Mouse (Mus musculus): ENCODE measurements around the gene Srek1.

Srek1 gene

DNA sequence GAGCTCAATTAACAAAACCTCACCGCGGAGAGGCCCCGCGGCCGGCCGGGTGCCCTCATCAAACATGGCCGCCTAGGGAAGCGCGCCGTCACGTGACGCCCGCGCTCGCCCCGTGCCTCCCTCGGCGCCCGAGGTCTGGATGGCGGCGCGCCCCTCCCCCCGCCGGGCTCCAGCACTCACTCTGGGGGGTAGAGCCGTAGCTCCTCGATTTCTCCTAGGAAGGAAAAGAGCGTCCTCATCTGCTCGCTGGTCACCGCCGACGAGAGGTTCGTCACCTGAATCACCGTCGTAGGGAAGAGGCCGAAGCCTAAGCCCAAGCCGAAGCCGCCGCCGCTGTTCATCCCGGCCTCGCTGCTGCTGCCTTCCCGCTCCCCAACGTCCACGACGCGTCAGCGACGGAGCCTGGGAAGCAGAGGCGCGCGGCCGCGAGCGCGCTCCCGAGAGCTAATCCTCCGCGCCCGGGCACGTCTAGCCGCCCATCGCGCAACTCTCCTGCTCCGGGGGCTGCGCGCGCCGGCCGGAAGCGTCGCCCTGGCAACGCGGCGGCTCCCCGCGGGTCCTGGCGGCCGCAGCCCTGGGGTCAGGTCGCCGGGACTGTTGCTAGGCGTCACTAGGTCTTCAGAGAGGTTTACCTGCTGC is at the start of gene Srek1:
Srek1 (minus strand) TSS at position 490 of the 639 bp plus-strand sequence.
- DNase-seq, result peak; percentile 97

DNA sequence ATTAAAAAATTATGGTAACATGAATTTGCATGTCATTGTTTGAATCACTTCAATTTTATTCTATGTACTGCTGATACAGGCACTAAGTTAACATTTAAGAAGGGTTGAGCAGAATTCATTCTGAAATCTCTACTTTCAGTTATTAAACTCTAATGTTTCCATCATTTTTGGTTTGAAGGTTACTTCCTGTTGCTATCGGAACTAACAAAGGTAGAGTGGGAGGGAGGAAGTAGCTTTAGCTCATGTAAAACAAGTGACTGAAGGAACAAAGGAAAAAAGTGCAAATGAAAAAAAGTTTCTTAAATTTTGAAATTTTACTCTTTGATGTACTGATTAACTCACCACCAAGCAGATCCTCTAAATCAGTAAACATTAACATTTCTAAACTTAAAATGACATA is 47.9 kb upstream of the Srek1 start:
- no peak for DNase-seq

DNA sequence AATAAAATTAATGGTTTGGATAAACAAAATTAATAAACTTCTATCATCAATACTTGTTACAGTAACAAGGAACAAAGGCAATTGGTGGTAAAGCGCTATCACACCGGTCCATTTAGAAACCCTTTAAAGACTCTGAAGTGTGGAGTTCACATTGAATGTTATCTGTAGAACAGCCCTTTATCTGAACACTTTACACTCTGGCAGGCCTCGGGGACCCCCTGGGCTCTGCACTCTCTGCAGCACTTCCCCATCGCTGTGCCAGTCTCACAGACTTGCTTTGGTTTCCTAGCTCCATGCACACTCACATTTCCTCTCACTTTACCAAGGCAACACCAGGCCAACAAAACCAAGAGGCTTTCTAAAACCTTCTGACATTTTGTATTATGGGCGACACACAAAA is 45.0 kb upstream of the Srek1 start:
- no peak for DNase-seq

DNA sequence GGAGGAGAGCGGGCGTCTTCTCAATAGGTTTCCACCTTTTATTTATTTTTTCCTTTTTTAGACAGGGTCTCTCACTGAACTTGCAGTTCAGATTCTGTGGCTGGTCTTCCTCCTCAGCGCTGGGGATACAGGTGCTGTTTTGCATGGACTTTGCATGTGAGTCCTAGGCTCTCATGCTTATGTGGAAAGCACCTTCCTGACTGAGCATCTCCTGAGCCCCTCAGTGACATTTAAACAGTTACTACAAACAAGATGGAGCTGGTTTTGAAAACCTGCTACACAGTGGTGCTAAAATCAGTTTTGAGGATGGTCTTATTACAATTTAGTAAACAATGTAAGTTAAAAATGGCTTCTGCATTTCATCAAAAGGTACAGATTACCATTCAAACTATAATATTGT is 43.5 kb upstream of the Srek1 start:
- DNase-seq, result no peak

DNA sequence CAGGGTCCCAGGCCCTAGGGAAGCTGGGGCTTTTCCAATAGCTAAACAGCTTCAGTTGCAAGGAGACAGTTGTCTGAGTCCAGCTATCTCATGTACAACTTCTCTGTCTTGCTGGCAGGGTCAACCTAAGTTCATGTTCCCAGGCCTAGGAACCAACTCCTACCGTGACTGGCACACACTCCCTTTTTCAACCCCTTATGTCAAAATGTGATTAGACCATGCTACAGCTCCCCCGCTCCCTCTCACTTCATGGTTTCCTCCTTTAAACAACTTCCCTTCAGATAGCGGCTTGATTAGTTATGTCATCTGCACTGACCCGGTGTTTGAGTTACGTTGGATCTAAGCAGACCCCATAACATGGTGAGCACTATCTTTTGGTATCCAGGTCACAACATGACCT is 33.1 kb upstream of the Srek1 start:
- DNase-seq, result no peak

DNA sequence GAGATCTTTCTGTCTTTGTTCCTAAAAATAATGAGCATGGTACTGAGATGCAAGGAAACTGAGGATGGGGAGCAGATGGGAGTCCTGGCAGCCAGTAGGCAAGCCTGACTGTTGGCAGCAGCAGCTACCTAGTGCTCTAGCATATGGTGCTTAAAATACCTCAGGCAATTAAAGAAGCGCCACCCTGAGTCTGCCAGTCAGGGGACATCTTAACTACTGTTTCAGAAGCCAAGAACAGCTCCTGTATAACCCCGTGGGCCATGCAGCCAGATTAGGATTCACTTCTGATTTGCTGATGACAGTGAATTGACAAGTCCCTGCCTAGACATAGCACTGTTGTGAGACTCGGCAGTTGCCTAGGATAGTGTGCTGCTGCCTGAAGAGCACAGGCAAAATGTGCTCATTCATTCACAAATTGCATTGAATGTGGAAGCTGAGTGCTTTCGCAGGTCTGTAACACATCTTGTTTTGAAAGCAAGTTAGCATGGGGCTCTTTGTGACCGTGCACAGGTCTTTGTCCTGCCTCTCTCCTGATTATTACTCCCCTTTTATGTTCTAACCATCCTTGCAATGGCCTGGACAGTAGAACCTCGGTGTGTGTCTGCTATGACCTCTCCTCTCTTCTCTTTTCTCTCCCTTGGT is 31.9 kb upstream of the Srek1 start:
- no peak for DNase-seq

DNA sequence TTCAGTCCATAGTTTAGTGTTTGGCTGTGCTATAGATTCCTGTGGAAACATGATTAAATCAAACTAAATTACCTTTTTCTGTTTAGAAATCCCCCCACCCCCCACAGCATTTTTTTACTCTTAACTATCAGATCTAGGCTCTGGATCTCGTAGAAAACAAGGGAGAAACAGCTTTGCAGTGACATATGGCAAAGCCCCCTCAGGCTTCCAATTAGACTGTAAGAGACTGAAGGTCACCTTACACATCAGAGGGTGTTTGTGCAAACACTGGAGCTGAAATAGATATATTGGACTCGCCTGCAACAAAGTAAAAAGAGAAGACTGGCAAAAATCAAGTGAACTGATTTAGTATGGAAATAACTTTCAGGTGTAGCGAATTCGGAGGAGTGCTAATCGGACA is 29.3 kb upstream of the Srek1 start:
- DNase-seq, result no peak

DNA sequence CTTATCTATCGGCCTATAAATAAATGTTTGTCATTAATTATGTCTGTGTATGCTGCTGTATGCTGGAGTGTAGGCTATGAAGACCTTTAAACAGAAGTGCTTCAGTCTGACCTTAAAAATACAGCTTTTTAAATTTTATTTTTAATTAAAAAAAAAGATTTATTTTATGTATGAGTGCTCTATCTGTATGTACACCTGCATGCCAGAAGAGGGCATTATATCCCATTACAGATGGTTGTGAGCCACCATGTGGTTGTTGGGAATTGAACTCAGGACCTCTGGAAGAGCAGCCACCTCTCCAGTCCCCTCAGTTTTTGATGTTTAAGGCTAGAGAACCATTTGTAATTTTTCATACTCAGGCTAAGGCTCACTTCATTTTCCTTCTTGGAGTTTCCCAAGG is 26.6 kb upstream of the Srek1 start:
- no peak for DNase-seq

DNA sequence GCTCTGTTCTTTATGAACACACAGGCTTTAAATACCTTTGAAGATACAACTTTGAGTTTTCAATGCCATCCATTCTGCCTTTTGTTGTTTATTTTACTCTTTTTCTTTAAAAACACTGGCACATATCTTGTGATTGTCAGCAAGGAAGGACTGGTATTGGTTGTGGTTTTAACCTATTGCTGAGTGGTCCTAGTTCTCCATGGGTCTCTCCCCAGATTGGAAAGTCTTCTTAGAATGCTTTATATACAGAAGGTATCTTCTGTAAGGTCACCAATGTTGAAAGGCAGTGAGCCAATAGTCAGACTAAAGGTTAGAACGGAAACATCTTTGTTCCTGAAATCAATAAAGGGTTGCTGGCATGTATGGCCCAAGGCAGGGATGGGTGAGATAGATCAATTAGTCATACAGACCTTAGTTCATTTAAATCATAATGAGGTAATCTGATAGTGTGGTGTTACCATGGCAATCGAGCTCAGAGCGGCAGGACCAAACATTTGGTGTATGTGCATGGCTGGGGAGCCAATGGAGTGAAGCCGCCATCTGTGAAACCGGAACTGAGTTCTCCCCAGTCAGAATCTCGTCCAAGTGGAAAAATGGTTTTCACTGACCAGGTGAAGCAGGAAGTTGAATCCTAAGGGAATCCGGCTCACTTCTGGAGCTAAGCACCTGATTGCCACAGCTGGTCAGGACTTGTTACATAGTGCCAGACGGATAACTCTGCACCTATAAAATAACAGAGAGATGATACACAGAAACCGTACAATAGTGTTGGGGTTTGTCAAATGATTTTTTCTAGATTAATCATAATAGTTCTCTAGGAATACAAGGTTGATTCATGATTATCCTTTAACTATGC is 20.5 kb upstream of the Srek1 start:
- no peak for DNase-seq

DNA sequence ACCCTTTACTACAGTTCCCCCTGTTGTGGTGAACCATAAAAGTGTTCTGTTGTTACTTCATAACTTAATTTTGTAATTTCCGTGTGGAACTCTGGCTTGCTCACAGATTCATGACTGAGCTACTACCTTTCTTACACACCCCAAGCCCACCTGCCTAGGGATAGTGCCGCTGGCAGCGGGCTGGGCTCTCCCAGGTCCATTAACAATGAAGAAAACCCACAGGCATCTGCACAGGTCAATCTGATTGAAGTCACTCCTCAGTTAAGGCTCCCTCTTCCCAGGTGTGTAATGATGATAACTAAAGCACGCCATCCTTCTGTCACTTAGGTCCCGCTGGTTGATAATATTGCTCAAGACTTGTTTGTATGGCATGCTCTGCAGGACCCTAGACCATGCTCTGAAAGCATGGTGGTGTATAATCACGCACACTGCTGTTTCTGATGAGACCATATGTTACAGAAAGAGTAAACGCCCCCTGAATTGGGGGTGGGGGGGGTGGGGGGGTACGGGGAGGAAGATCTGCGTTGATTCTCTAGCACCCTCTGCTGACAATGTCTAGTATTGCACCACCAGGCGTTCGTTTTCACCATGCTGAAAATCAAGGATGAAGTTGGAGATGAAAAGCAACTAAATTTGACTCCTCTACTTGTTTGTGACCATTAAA is 5.6 kb upstream of the Srek1 start:
- peak; percentile 63 for DNase-seq

DNA sequence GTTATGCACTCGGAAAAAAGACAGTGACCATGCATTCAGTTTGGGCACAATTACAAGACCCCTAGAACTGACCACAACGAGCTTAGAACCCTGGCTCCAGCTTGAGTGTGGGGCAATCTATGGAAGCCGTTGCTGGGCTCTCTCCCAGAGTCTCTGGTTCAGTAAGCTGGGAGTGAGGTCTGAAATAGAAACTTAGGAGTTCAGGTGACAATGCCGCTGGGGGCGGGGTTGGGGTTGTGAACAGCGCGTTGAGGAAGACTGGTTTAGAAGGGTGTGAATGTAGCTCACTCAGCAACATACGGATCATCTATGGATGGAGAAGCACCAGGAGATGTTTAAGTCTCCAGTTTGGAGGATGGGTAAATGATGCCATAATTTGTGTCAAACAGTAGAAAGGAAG is 2.7 kb upstream of the Srek1 start:
- no peak for DNase-seq

DNA sequence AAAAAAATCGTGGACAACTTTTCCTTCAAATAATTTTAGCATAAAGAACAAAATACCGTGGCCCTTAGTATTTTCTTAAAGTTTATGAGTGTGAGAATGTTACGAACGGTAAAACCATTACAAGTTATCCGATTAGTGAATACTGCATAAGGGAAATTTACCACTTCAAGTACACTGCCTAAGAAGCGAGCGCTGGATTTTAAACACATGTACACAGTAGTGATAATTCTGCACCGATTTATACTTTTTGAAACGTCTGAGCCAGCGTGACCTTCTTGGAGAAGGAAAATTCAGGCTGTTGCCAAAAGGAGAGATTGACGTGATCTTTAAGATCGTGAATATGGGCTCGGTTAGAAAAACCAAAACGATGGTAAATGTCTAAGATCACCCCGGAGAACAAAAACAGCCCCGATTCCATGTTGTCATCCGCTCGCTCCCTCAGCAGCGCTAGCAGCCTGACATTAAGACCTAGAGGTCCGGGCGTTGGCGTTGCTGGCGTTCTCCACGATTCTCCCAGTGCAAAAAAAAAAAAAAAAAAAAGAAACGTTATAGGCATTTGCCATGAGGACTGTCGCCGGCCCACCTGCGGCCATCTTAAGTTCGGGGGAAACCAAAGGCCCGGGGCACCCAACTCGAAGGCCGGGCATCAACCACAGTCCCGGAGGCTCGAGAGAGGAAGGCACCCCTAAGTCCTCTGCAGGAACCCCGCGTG is 845 bp downstream of the Srek1 start:
- DNase-seq, result no peak

DNA sequence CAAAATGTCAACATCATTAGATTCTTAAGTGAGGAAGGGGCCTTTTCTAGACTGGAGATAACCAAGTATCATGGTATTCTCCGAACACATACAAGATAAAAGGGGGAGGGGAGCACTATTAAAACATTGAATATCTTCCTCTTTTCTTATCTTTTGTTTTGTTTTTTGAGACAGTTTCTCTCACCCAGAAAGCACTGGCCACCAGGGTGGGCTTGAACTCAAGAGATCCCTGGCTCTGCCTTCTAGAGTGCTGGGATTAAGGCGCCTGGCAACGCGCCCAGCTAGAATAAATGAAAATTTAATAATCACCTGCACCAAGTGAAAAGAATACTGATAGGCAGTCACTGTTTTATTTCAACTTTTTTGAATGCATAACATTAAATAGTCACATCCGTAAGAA is 1.5 kb downstream of the Srek1 start:
- DNase-seq, result peak; percentile 37

DNA sequence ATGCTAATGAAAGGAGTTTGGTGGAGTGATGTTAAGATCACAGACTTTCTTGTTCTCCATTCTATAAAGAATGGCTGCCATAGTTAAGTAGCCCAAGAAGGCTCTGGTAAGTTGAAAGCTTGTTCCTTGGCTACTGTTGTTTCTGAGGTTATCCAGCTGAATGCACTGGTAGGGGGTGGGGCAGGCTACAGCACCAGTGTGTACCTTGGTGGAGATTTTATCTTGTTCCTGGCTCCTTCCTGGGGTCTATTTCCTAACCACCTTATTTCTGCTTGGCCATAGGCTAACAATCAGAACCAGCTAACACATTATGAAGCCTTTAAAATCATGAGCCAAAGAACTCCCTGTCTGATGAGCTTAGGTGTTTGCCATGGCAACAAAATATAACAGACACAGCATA is 3.6 kb downstream of the Srek1 start:
- DNase-seq, result no peak

DNA sequence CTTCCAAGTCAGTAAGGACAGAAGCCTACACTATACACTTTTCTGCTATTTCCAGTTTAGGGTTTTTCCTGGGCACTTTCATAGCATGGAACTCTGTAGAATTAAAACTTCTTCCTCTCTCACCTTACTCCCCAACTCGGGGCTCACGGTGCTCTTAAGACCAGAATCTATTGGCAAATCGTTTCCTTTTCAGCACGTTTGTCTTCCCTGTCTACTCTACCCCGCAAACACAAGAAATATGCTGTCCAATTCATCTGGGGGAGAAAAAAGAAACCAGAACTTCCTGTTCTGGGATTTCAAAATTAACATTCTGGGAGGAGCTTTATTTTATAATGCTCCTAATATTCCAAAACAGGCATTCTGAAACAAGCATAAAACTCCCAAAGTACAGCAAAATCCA is 6.5 kb downstream of the Srek1 start:
- no peak for DNase-seq

DNA sequence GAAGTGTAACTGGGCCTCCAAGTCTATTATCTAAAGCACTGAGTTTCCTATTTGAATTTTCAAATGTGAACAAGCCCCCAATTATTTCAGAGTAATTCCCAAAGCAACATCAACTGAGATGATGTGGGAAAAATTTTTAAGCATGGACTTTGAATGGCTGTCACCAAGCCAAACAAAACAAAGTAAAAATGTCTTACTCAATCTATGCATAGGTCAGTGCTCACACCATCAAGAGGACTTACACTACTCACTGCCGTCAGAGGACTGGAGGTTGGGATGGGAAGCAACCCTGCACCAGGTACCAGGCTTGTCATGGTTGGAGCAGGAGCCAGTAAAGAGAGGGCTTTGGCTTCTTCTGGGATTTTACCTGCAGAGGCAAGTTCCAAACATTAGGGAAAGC is 10.8 kb downstream of the Srek1 start:
- no peak for DNase-seq

DNA sequence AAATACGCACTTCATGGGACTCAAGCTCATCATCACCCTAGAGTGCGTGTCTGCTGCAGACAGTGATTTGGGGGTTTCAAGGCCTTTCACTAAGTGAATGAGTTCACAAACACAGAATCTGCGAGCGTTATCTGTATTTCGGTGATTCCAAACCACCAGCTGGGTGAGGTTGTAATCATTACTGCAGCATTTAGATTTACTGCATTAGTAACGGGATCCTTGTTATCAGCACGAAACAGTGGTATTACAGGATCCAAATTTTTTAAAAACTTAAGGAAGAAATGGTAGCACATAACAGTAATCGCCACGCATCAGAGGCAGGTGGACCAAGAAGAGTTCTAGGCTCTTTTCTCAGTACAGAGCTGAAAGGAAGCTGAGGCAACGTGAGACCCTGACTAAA is 12.4 kb downstream of the Srek1 start:
- DNase-seq, result no peak

DNA sequence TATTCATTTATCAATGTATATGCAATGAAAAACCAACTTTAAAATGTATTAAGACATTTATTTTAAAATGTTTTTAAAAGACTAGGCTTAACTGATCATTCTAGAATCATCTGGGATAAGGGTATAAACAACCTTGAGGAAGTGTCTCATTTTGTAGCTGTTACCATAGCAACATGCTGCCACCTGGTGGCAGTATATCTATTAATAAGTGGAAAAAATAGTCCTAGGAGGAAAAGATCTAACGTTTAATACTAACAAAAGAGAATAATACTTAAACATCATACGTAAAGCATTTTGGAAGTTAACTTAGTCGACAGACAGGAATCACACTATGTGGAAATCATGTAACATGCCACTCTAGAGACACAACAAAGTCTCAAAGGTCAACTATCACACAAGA is 23.0 kb downstream of the Srek1 start:
- peak; percentile 61 for DNase-seq

DNA sequence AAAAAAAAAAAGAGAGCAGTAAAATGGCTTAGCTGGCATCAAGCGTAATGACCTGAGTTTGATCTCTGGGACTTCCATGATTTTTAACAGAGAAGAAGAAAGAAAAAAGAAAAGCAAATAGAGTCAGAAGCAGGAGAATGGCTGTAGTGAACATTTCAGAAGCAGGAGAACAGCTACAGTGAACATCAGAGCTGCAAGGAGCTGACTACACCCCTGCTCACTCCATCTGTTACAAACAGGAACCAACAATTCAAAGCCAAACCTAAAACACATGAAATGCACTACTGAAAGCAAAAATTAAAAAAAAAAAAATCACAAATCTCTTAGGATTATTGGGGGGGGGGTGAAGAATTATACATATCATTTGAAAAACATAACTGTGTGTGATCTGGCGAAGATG is 28.7 kb downstream of the Srek1 start:
- DNase-seq, result no peak

DNA sequence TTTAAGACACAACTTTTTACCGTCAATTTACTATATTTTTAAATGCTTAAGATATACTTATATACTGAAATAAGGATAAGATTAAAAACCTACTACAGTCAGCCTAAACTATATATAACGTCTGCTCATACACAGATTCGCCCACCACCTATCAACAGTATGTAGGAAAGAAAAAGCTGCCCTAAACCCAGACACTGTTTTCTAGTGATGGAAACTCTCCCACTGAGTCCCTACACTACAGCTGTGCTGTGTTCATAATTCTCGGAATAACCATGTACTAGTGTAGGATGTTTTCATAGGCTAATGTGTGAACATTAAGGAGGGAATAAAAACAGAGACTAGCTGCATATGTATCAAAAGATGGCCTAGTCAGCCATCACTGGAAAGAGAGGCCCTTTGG is 29.2 kb downstream of the Srek1 start:
- DNase-seq, result no peak

DNA sequence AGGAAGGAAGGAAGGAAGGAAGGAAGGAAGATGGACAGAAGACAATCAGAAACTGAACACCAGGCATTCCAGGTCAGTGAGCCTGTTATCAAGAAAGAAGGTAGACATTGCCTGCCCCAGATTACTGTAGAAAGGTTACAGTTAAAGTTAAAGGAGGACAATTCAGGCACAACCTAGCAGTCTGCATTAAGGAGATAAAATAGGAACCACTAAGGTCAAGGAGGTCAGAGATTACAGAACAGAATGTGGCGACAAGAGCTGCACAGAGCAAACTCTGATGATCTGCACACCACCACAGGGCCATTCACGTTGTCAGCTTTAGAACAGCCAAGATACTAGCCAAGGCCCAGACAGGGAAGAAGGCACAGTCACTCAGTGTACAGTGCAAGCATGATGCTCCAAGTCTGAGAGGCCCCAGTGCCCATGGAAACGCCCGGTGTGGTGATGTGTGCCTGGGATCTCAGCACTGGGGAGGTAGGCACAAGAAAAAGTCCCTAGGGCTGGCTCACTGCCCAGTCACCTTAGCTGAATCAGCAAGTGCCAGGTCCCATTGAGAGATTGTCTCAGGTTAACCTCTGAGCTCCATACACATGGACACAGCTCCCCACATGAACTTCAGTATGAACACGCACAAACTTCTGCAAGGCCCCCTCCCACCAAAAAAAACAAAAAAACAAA is 38.9 kb downstream of the Srek1 start:
- DNase-seq, result peak; percentile 24

DNA sequence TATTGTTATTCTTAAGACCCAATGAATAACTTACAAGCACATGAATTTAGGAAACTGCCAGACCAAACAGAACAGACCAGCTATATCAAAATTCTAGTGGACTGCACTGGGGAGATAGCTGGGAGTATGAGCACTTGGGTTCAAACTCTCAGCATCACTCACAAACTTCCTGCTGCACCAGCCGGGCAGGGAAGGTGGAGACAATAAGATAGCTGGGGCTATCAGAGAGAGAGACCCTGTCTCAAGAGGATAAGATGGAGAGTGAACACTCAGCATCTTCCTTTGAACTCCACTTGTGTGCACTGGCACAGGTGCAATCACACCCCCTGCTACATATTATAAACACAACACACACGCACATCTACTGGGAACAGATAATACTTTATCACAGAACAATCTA is 47.5 kb downstream of the Srek1 start:
- DNase-seq, result no peak

All from kidney, postnatal 10 days (tissue).